Mouse (Mus musculus) testis, postnatal 10 days (tissue): ENCODE measurements around the gene Prdm15.

ENCODE experiments used
- DNase-seq: peaks from one replicate; pipeline ENCODE4 v3.0.0; 2021; ENCODE audit warnings: low spot score

Prdm15 gene

DNA sequence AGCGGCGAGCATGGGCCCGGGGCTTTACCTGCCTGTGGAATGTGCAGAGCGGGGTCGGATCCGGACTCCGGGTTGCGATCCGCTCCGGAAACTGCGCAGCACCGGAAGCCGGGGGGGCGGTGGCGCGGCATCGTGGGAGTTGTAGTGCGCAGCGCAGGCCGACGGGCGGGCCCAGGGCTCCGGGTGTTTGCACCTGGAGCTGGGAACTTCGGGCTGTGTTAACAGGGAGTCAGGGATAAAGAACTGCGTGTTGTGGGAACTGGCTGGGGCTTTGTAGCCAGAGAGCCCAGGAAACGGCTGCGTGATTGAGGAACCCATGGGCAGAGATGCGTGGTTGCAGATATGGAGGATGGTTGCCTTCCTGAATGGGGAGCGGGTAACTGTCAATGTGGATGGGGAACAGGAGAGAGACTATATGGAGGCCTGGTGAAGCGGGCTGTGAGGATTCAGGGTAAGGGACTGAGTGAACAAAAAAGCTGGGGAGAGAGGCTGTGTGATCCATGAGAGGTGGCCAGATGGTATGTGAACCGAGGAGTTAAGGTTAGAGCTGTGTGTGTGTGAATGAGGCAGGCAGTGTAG is at the start of gene Prdm15:
Prdm15 (minus strand) TSS at position 110 of the 579 bp plus-strand sequence.
- peak; percentile 91 for DNase-seq

DNA sequence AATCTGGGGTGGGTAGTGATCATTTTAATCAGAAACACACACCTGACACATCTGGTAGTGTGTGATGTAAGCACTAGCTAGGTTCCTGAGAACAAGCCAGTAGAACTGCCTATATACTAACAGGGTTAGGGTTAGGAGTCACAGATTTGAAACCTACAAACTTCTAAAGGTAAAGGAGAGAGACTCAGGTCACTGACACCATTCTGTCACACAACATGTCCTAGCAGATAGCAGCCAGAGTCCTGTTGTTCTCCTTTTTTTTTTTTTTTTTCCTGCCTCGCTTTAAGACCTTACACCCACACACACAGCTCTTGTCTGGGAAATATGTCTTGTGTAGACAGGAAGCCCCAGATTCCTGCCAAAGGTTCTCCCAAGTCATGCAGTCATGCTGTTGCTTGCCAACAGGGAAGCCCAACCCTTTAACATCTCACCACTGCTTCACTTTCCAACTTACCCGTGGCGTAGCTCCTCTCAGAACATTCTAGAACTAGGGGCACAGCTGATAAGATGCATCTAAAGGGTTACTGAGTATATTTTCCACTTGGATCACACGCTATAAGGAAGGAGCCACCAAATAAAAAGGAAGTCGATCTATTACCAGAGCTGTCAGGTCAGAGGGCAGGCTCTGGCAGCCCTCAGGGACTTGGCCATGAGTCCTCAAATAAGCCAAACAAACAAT is 45.8 kb upstream of the Prdm15 start:
- no peak for DNase-seq

DNA sequence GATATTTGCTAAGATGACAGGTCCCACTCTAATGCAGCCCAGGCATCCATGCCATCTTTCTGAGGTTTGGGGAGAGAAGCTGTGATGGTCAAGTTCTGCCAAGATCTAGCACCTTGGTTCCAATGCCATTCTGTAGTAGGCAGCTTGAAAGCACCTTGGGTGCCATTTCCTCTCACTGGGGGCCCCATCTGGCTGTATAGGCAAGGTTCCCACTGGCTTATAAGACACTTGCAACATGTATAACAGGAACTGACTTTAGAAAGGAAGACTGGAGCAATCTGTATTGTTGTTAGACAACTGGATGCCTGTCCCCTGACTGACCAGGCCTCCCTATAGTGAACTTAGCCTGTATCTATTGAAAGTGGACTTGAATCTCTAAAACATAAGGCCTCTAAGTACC is 36.1 kb upstream of the Prdm15 start:
- DNase-seq = no peak

DNA sequence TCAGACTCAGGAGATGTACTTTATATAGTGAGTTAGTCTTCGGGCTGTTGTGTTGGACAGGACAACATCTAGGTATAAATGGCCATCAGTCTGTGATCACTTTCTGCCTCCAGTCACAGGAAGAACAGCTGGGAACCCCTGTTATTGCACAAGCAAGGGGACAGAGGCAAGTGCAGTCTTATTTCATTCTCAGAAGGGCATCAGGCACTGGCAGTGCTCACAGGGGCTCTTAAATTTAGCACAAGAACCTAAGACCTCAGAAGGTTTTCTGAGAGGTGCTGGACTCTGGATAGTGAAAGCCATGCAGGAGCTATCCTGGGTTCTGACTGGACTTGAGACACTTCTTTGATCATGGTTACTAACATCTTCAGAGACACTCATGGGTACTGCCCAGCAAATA is 32.0 kb upstream of the Prdm15 start:
- DNase-seq = no peak

DNA sequence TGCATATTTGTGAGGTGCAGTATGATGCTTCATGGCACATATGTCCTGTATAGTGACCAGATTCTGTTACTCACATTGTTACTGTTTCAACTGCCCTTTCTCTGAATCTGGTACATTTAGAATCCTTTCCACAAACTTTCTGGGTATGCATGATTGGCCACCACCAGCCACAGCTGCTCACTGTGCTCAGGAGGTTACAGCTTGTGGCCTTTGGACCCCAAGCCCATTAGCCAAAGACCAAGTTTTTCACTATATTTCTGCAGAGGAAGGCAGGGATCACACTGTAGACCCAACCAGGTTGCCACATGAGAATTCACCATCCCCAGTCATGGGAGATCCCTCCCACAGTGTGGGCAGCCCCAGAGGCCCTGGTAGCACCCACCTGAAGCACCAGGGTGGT is 31.2 kb upstream of the Prdm15 start:
- DNase-seq = no peak

DNA sequence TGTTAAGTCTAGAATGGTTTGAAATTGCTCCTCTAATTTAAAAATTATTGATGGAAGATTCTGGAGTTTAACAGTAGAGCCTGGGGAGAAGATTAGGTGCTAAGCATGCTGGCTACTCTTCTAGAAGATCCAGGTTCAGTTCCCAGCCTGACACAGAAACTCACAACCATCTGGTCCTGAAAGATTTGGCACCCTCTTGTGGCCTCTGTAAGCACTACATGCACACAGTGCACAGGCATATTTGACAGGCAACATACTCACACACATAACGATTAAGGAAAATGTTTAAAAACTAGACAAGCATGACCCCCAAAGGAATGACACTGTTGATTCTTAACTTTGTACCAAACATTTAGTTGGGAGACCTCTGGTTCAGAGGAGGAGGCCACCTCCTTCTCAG is 27.5 kb upstream of the Prdm15 start:
- peak; percentile 66 for DNase-seq

DNA sequence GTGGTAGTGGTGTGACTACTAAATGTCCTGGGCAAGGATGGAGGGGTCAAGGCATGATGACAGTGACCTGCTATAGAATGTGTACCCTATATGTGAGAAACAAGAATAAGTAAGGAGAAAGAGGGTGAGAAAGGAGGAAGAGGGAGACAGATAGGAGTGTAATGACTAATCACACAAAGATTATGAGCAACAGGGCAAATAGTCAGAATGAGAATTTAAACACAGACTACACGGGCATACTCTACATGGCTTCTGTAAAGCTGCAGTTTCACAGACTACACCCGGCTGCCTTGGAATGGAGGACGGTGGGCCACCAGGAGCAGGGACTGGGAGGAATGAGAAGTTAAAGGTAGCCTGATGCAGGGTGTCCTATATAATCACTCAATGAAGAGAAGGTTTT is 25.9 kb upstream of the Prdm15 start:
- DNase-seq = no peak

DNA sequence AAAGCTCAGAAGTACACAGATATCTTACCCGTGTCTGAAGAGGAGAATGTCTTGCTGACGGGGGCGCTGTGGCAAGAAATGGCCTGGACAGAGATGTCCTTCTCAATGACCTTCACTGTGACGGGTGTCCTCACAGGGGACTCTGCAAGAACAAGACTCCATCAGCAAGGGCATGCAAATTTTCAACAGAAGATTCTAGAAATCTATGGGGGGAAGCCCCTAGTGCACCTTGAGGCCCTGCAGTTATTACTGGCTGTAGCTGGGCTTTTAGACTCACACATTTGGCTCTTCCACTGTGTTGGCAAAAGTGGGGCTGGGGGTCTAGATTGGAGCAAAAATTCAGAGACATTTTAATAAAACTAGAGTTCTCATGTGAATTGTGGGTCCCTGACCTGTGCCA is 23.5 kb upstream of the Prdm15 start:
- DNase-seq = no peak

DNA sequence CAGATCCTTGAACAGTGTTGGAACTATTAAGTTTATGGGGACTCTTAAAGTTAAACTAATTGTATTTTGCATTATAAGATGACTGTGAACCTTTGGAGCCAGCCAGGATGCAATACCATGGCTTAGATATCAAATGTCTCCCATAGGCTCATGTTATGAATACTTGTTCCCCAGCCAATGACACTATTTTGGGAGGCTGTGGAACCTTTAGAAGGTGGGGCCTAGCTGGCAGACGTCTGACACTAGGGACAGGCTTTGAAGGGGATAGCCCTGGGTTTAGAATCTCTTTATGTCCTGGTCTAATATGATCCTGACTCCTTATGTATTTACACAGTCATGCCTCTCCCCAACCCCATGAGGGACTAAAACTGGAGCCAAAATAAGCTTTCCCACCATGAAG is 22.7 kb upstream of the Prdm15 start:
- DNase-seq = no peak

DNA sequence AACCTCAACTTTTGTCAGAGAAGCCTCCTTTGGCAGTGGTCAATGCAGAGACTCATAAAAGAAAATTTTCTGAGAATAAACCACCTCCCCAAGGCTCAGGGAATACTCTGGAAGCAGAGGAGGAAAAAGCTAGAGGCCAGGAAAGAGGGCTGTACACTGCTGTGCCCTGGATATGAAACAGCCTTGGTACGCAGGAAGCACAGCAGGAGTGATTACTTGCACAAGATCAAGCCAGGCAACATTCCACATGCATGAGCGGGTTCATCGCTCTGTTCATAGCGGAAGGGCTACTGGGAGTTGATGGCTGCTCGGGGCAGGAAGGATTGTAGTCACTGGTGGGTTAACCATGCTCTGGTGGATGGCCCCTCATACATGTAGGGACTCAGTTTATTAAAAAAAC is 21.0 kb upstream of the Prdm15 start:
- DNase-seq = no peak

DNA sequence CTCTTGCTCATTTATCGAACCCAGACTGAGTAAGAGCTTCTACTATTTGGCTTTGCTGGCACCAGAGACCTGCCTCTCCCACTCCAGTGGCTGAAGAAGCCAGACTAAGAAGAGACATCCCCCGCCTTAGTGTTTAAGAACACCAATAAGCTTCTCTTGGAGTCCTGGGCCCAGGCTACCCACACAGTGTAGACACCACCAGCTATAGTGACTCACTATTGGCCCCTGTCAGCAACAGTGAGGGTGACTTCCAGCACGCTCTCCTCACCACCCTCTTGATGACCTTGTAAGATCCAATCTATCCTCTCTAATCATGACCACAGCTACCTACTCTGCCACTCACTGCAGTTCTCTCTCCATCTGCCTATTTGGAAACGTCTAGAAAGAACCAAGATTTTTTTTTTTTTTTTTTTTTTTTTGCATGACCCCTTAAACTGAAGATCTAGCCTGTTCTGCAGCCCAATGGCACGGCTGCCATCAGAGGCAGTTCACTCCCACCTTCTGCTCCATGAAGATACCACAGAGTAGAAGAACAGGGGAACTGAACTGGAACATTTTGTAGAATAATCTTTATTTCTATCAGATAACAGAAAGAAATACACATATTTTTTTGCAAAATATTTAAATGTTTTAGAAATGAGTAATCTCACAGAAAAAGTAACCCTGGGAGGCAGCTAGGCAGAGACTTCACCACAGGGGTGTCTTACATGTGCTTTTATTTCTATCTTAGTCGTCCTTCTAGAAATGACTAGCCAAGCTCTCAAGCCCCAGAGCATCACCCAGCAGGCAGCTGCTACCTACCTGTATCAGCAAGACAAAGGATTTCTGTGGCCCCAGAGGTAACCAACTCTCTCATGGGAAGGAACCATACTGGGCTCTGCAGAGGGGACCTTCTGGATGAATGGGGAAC is 17.8 kb upstream of the Prdm15 start:
- DNase-seq = no peak

DNA sequence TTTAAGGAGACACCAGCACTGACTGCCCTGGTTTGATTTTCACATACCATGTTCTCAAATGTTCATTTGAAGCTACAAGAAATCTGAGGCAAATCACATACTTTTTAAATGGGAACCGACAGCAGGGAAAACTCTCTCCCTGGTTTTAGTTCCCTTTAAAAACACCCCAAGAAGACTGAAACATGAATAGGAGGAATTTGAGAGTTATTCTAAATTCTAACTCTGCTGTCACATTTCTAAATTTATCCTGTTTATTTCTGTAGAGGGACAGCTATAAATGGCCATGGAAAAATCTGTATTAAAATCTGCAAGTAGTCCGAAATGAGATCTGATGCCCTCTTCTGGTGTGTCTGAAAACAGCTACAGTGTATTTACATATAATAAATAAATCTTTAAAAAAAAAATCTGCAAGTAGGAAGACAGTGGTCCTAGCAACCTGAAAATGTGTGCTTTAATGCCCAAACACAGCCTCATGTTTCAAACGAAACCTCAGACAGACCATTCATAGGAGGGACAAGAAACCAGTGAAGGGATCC is 12.3 kb upstream of the Prdm15 start:
- no peak for DNase-seq

DNA sequence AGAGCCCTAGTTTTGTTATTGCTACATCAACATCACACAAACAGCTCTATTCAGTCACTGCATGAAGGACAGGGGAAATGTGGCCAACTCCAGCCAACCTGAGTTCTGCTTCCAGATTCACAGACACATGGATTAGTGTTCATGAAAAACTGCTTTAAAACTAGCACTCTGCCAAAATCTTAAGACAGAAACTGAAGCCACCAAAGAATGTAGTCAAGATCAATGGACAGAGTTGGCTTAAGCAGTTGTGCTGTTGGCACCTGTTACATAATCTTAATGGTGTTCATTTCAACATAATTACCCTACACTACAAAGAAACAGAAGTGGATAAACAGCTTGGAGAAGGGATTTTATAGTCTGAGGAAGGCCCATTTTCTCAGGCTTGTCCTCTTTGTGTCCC is 4.4 kb upstream of the Prdm15 start:
- no peak for DNase-seq

DNA sequence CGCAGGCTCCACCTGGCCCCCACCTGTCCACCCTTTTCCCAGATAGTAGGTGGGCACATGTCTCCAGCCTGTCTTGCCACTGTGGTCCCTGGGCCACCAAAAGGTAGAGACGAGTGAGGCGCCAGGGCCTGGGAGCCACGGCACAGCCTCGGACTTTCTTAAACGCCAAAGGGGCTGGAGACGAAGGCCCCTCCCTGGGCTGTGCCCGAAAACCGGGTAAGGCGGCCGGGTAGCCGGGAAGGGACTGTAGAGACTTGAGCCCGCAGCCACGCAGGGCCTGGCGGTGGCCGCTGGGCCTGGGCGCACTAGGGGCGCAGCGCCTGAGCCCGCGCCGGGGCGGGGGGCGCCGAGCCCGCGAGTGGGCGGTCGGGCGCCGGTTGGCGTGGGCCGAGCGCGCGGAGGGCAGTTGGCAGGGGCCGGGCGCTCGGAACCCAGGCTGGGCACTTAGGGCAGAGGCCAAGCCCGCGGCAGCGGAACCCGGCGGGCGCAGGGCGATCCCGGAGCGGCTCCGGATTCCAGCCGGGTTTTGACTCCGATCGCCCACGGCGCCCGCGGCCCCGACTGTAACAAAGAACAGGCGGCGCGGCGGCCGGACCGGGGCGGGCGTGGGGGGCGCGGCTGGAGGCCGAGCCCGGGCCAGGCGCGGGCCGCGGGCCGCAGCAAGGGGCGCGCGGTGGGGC is 449 bp downstream of the Prdm15 start:
- peak; percentile 92 for DNase-seq

DNA sequence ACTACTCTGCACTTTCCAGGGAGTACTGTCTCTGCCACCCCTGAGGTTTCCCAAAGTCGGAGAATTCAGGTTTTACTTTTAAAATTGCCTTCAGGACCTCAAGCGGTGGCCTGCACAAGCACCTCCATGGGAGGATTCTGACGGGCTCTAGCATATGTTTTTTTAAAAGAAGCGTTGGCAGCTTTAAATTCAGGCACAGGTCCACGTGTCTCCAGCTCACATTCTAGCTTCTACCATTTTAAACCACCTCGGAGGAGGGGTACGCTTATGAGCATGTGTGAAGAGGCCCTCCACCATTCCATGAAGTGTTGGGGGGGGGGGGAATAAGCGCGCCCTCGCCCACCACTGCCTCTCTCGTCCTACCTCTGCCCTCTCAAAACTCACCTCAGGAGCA is 986 bp downstream of the Prdm15 start:
- DNase-seq = no peak

DNA sequence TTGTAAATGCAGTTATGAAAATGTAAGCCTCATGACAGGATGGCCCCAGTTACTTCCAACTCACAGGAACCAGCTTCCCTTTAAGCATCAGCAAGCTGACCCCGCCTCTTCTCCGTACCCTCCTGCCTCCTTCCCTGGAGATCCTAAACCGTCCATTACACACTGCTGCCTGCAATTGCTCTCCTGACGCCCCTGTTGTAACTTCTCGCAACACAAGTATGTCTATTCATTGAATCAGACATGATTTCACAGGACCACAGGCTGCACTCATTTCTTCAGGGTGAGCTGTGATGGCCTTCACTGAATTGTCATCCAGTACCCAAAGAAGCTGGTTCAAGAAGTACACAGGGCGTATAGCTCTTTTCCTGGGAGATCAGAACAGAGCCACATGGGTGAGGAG is 2.8 kb downstream of the Prdm15 start:
- DNase-seq = no peak

DNA sequence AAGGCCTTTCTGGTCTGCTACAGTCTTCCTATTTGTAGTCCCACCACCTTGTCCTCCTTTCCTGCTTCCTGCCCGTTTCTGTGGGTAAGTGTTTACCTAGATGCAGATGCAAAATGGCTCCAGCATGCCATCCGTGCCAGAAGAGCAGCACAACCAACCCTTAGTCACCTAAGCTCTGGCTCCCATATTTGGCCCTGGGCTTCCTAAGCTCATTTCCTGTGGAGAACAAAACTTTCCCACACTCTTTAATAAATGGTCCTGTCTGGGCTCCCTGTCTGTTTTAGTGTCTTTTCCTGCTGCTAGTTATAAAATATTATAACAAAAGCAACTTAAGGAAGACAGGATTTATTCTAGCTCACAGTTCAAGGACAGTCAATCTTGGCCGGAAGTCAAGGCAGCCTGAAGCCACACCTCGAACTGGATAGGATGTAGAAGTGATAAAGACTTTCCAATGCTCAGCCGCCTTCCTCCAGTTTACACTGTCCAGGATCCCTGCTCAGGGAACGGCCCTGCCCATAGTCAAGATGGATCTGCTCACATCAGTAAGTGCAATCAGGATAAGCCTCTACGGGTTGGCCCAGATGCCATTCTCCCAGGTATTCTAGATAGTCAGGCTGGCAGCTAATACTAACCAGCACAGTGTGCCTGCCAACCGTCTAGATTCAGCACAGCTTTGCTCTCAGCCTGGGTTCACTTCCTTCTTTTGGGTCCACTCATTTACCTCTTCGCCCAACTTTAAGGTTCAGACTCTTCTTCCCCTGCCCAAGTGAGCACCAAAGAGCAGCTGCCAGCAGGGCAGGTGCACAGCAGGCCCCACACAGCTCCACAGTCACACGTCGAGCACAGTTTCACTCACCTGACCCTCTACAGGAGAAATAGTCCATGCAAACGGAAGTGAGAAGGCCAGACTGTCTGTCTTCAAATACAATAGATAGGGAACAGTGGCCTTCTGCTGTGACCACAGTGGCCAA is 6.4 kb downstream of the Prdm15 start:
- DNase-seq = peak; percentile 63

DNA sequence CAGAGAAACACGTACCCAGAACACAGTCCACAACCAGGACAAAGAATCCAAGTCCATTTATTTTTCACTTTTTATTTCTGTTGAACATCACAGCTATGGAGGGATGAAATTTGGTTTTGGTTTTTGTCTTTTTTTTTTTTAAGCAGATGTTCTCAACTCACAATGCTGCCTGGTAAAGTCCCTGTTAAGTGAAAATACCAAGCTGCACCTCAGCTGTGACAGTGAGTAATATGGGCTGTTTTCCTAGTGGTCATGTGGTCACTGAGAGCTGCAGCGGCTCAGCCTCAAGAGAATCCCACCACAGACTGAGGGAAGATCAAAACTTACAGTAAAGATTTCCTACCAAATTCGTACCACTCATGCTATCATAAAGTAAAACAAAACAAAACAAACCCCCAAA is 19.5 kb downstream of the Prdm15 start:
- DNase-seq = no peak

DNA sequence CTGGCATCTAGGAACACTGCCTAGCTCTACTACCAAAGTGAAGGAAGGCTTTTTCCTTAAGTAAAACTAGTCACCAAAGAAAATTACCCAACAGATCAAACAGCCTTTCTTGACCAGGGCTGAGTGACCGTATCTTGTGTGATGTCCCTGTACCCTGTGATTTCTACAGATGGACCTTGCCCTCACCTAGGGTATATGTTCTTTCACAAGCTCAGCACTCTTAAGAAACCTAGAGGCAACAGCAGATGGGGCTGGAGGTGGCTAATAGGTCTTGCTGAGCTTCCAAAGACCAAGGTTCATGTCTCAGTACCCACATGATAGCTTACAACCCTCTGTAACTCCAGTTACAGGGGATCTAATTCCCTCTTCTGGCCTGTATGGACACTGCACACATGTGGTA is 23.4 kb downstream of the Prdm15 start:
- DNase-seq = no peak

DNA sequence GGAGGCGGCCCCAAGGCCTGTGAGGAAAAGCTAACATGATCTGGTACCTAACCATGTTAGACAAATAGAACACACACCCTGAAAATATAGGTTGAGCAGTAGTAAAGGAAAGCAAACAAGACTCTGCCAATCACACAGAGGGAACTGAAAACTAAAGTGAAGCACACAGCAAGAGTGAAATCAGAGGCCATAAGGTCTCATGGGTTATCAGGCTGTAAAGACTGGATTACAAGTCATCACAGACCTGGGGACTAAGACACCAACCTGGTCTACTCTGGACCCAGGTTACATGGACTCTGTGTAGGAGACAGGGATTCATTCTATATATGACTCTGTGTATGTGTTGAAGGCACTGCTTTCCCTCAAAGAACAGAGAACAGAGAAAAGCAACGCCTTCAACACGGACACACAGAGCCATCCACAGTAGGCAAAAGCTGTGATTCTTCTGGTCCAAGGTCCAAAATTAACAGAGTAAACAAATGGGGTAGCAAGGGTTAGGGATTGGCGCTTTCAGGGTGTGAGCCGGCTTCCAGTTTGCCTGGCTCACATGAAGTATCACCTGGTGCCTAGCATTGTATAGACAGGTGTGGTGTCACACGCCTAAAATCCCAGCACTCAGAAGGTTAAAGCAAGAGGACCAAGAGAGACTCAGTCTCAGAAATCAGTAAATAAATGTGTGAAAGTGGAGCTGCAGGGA is 28.2 kb downstream of the Prdm15 start:
- DNase-seq = no peak

DNA sequence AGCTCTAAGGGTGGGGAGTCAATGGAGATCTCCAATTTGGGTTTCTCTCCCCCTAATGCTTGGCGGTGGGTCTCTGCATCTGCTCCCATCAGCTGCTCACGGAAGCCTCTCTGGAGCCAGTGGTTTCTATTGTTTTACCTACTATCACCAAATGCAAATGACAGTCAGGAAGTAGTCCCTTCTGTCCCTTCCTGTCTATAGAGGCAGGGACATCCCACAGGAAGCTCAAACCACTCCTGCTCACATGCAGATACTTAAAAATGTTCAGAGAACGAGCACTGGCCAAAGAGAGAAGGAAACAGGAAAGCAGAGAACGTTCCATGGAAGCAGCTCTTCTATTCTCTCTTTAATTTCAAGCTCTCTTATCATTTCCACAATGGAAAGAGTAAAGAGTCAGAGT is 32.1 kb downstream of the Prdm15 start:
- no peak for DNase-seq
